ENCODE assay signal across 9 mouse cellular contexts in genomic region chr6:83142211-83142731, GRCm38 (mm10). TPM values are rescaled to one million over a fixed set of nuclear protein-coding genes. Genes with fewer than 3 reads are reported as not detected.
DNase-seq lines count a peak whose midpoint lies in the region; ATAC-seq and TF ChIP-seq lines count a peak whose summit lies in the region.
"Had no signal": no experiment of that assay in that cellular context is flagged by ENCODE, and none has a peak within 500 bp of the region (broad histone marks: within the 10 kb centered on the region; RNA-seq: fewer than 3 reads in every experiment).

No protein-coding gene starts in this region.

- peak overlapping the region; percentile 21; the same call in 1 of the 2 replicates for H3K4me3 ChIP-seq in kidney, adult 2 months (ENCODE audit: insufficient read depth, low read depth, low read length)
- peak overlapping the region; percentile 36 for H3K4me3 ChIP-seq in limb, embryonic 12.5 days (replicated peaks)
- H3K4me3 ChIP-seq in neural tube, embryonic 15.5 days (replicated peaks), result peak overlapping the region; percentile 41

- TF ChIP-seq CTCF in kidney, adult 2 months (conservative IDR thresholded peaks at IDR 0.05; ENCODE audit: insufficient read depth, insufficient read length, low read depth, low read length), result no peak

- ATAC-seq in limb, embryonic 12.5 days (ENCODE audit: insufficient number of reproducible peaks, insufficient read depth, low FRiP score, low TSS enrichment, low read depth), result no peak
- peak; percentile 32; the same call in 1 of the 2 replicates for ATAC-seq in neural tube, embryonic 15.5 days (ENCODE audit: low FRiP score)

- WGBS in kidney, adult 2 months, result 31% methylated on average over 41 of the region's 41 CpGs
- 4% methylated on average over 41 of the region's 41 CpGs for WGBS in limb, embryonic 12.5 days
- WGBS in neural tube, embryonic 15.5 days, result 3% methylated on average over 41 of the region's 41 CpGs

- no peaks in the 10 kb centered on the region for H3K9me3 ChIP-seq in limb, embryonic 12.5 days
- H3K9me3 ChIP-seq in neural tube, embryonic 15.5 days (replicated peaks), result no peaks in the 10 kb centered on the region
- H3K9me3 ChIP-seq: G1E had no signal

- no peaks in the 10 kb centered on the region for H3K36me3 ChIP-seq in kidney, adult 2 months (ENCODE audit: control insufficient read depth, insufficient read depth, low read length)
- H3K36me3 ChIP-seq in limb, embryonic 12.5 days, result peaks cover 29% of the 10 kb centered on the region
- 0 out of 2 replicates have a peak, but pooled peaks cover 3% of the 10 kb centered on the region for H3K36me3 ChIP-seq in neural tube, embryonic 15.5 days

- TF ChIP-seq POLR2A in kidney, adult 2 months (IDR thresholded peaks at IDR 0.05; ENCODE audit: low read depth, low read length), result no peak

- peak overlapping the region; percentile 73 for H3K4me2 ChIP-seq in limb, embryonic 12.5 days
- H3K4me2 ChIP-seq in neural tube, embryonic 15.5 days, result peak overlapping the region; percentile 80

- H3K4me1 ChIP-seq in kidney, adult 2 months (ENCODE audit: control insufficient read depth, insufficient read depth, low read length), result peaks cover 4% of the 10 kb centered on the region; the same call in 1 of the 2 replicates
- peaks cover 68% of the 10 kb centered on the region for H3K4me1 ChIP-seq in limb, embryonic 12.5 days (replicated peaks)
- H3K4me1 ChIP-seq in neural tube, embryonic 15.5 days, result peaks cover 42% of the 10 kb centered on the region

- no peaks in the 10 kb centered on the region for H3K27me3 ChIP-seq in kidney, adult 2 months (replicated peaks; ENCODE audit: control insufficient read depth, insufficient read depth, low read length)
- no peaks in the 10 kb centered on the region; the same call in 1 of the 2 replicates for H3K27me3 ChIP-seq in limb, embryonic 12.5 days
- no peaks in the 10 kb centered on the region for H3K27me3 ChIP-seq in neural tube, embryonic 15.5 days (replicated peaks)

- DNase-seq in kidney, adult 2 months, result peak; percentile 38
- DNase-seq in kidney, adult 11 months, result no peak
- peak; percentile 41 for DNase-seq in embryo, embryonic 9.5 days (ENCODE audit: extremely low spot score)
- peak; percentile 47 for DNase-seq in heart, postnatal 4 days
- no peak for DNase-seq in testis, postnatal 10 days (ENCODE audit: low spot score)
- DNase-seq in lung, adult 18-20 months, result no peak

- H3K9ac ChIP-seq in limb, embryonic 12.5 days (replicated peaks), result peak overlapping the region; percentile 61
- peak overlapping the region; percentile 57 for H3K9ac ChIP-seq in neural tube, embryonic 15.5 days (replicated peaks)

- 0 out of 2 replicates have a peak overlapping the region, but pooled peaks have one; percentile 14 for H3K27ac ChIP-seq in kidney, adult 2 months (ENCODE audit: insufficient read depth, low read depth, low read length)
- H3K27ac ChIP-seq in limb, embryonic 12.5 days, result no peak overlapping the region
- H3K27ac ChIP-seq in neural tube, embryonic 15.5 days (replicated peaks), result 0 out of 2 replicates have a peak overlapping the region, but pooled peaks have one; percentile 1

RNA-seq across cellular contexts. Expression of gene Rtkn, which starts 7.0 kb away (rescaled TPM):
- polyA plus RNA-seq in kidney, adult 2 months (2012; rRNA removed), result 73.6 and 96.1 TPM in 2 replicates
- 10 to 100 TPM; 11.7 to 13.1 TPM for total RNA-seq in heart, postnatal 4 days (2021)
- 62.0 and 62.6 TPM in 2 replicates for polyA plus RNA-seq in limb, embryonic 12.5 days (2016; fragmentation: Nextera tagmentation; extraction: Ambion mirVana)
- 17.1 and 23.7 TPM in 2 replicates for polyA plus RNA-seq in neural tube, embryonic 15.5 days (2015; fragmentation: Nextera tagmentation; extraction: Ambion mirVana)

RNA-seq across cellular contexts. Expression of gene Wdr54, which starts 13.9 kb away (rescaled TPM):
- polyA plus RNA-seq in kidney, adult 2 months (2012; rRNA removed), result 4.4 and 4.7 TPM in 2 replicates
- total RNA-seq in heart, postnatal 4 days (2021), result 1 to 10 TPM; 1.6 to 1.8 TPM
- polyA plus RNA-seq in limb, embryonic 12.5 days (2016; fragmentation: Nextera tagmentation; extraction: Ambion mirVana), result 10.2 and 10.4 TPM in 2 replicates
- polyA plus RNA-seq in neural tube, embryonic 15.5 days (2015; fragmentation: Nextera tagmentation; extraction: Ambion mirVana), result 14.7 and 18.6 TPM in 2 replicates
- polyA plus RNA-seq: G1E had no signal

RNA-seq across cellular contexts. Expression of gene 1700003E16Rik, which starts 13.9 kb away (rescaled TPM):
- 1.4 and 1.6 TPM in 2 replicates for polyA plus RNA-seq in kidney, adult 2 months (2012; rRNA removed)
- under 1 TPM in 1 of 2 experiments, not detected in 1; 0.14 TPM for total RNA-seq in heart, postnatal 4 days (2021)
- polyA plus RNA-seq in limb, embryonic 12.5 days (2016; fragmentation: Nextera tagmentation; extraction: Ambion mirVana), result 1.8 and 3.0 TPM in 2 replicates
- polyA plus RNA-seq in neural tube, embryonic 15.5 days (2015; fragmentation: Nextera tagmentation; extraction: Ambion mirVana), result 7.9 and 8.2 TPM in 2 replicates
- polyA plus RNA-seq: G1E had no signal

RNA-seq across cellular contexts. Expression of gene Ino80b, which starts 17.0 kb away (rescaled TPM):
- polyA plus RNA-seq in kidney, adult 2 months (2012; rRNA removed), result 19.0 and 29.8 TPM in 2 replicates
- 10 to 100 TPM; 14.9 to 17.4 TPM for total RNA-seq in heart, postnatal 4 days (2021)
- polyA plus RNA-seq in limb, embryonic 12.5 days (2016; fragmentation: Nextera tagmentation; extraction: Ambion mirVana), result 17.6 and 19.2 TPM in 2 replicates
- 12.0 and 12.3 TPM in 2 replicates for polyA plus RNA-seq in neural tube, embryonic 15.5 days (2015; fragmentation: Nextera tagmentation; extraction: Ambion mirVana)

RNA-seq across cellular contexts. Expression of gene Wbp1, which starts 20.9 kb away (rescaled TPM):
- 203 and 259 TPM in 2 replicates for polyA plus RNA-seq in kidney, adult 2 months (2012; rRNA removed)
- total RNA-seq in heart, postnatal 4 days (2021), result 10 to 100 TPM; 80.4 to 86.8 TPM
- 191 and 219 TPM in 2 replicates for polyA plus RNA-seq in limb, embryonic 12.5 days (2016; fragmentation: Nextera tagmentation; extraction: Ambion mirVana)
- polyA plus RNA-seq in neural tube, embryonic 15.5 days (2015; fragmentation: Nextera tagmentation; extraction: Ambion mirVana), result 146 and 155 TPM in 2 replicates

Comparison
In these comparisons a context has a peak if more than half of its experiments do, and no peak if none do; other contexts are left out.
1. DNase-seq: peak in kidney, adult 2 months (single experiment), embryo, embryonic 9.5 days (single experiment) and heart, postnatal 4 days (single experiment); none in kidney, adult 11 months (single experiment), testis, postnatal 10 days (single experiment) and lung, adult 18-20 months (0 of 2).
2. Peak in every context shown above with its lines, with median percentiles within 50 percentile points of each other: H3K4me3 ChIP-seq.